Mouse (Mus musculus) thymus, adult 2 months (tissue): ENCODE results near the gene Fat4.

Experiments used
- CTCF ChIP-seq: fragments of 200-500 bp; IDR thresholded peaks from 2 replicates; pipeline ENCODE4 v1.5.1; 2012; ENCODE audit warnings: mild to moderate bottlenecking, control low read depth, low read length, moderate library complexity, borderline replicate concordance; ENCODE audit not compliant: control insufficient read depth, poor library complexity, insufficient read depth; ENCODE audit errors: extremely low read depth
- POLR2A ChIP-seq: fragments of 200-500 bp; IDR thresholded peaks from 2 replicates; pipeline ENCODE4 v1.6.1; 2012; ENCODE audit warnings: mild to moderate bottlenecking, low read length, control low read depth, moderate library complexity; ENCODE audit not compliant: control insufficient read depth, poor library complexity, insufficient read depth; ENCODE audit errors: extremely low read depth

DNA sequence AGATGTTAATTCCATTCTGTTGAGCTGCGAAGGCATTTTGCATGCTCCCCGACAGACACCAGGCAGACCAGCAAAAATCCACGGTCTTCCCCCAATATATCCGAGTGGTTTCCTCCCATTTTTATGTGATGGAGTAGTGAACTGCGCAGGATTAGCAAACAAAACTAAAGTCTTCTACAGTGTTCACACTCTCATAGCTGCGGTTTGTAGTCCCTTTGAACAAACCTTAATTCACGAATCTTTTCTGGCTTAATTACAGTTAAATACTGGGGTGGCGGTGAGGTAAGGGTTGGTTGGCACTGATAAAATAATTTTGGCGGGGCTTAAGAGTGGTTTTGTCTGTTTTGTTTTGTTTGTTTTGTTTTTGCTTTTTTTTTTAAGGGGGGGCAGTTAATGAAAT is 3.1 kb upstream of the Fat4 start:
- TF ChIP-seq POLR2A (no peak), CTCF (no peak)
